Mouse (Mus musculus): ENCODE results near the gene Alcam.

DNA sequence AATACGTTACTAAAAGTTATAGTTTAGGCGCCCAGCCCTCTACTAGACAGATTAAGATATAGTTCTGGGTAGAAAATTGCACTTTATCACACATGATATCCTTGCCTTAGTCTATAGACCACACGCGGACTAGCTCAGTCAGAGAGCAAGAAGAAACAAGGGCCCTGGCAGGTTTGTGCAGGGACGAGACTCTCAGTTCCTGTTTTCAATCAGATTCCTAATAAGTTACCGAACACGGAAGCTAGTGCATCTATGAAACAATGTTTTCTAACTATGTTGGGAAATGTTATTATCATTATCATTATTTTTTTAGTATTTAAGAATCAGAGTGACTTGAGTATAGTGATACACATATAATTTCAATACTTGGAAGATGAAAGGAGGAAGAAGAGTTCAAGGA lies 152.1 kb downstream of the Alcam start:
- TF ChIP-seq POLR2A (IDR thresholded peaks at IDR 0.05; ENCODE audit: low read depth, low read length) (no peak), CTCF (conservative IDR thresholded peaks at IDR 0.05; ENCODE audit: insufficient read depth, insufficient read length, low read depth, low read length) (no peak)

Data from kidney, adult 2 months (tissue).